Mouse (Mus musculus) megakaryocyte, adult 5-6 weeks (primary cell): ENCODE data around the gene Nicn1. TPM values are rescaled to one million over a fixed set of nuclear protein-coding genes. Genes with fewer than 3 reads are reported as not detected.

ENCODE experiments used
- ATAC-seq: 2 replicates; pipeline ENCODE4 v1.8.0; 2016; ENCODE audit warnings: mild to moderate bottlenecking, inconsistent platforms; ENCODE audit not compliant: poor library complexity, severe bottlenecking
- total RNA-seq, 2 experiments: library from RNA; stranded (forward) in 1 of 2; stranded (reverse) in 1 of 2; fragments of 153-499, 151-499 nt in 1 of 2; fragments of 221-1000, 200-1000 nt in 1 of 2; gene quantifications; 2 replicates each; pipeline versions ENCODE4 v1.2.3 to v1.2.4; 2015 to 2017

The Nicn1 gene
- total RNA-seq, 2 experiments from 2014 or later: 3.6 to 4.3 TPM

GRCm38 (mm10) chr9:108337848-108338550 is 47.8 kb downstream of the Nicn1 start:
- no peak for ATAC-seq

DNA sequence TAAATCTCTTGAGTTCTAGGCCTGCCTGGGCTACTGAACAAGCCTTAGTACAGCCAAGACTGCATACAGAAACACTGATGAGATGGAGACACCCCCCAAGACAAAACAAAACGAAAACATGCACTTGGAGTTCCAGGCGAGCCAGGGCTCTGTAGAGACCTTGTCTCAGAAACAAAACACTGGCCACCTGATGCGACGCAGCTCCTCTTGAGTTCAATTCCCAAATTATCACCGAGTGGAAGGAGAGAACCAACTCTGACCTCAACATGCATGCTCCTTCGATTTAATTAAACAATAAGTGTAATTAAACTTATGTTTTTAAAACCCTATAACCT is 48.3 kb downstream of the Nicn1 start:
- no peak for ATAC-seq

- ATAC-seq: peak; percentile 74
These were observed 48.9 kb downstream of the Nicn1 start, which contains the start of gene Gpx1 for GRCm38 (mm10) chr9:108338886-108339781. TSS of gene Gpx1 (plus strand) at chr9:108338903.

- ATAC-seq: no peak
These were observed 49.6 kb downstream of the Nicn1 start for GRCm38 (mm10) chr9:108339886-108340257.

GRCm38 (mm10) chr9:108340258-108341138 is 50.3 kb downstream of the Nicn1 start:
- ATAC-seq: peak; percentile 54

DNA sequence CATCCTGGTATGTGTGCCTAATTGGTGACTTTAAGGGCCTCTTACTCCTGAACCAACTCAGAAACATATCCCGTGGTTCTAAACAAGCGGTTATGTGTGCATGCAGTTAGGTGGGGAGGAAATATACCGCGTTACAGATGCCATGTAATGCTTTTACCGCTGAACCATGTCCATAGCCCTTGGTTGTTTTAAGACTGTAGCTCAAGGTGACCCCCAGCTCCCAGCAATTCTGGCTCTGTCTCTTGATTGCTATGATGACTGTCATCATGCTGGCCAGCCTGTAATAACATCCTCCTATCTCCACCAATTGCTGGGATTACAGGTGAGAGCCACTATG is 50.9 kb downstream of the Nicn1 start:
- no peak for ATAC-seq

DNA sequence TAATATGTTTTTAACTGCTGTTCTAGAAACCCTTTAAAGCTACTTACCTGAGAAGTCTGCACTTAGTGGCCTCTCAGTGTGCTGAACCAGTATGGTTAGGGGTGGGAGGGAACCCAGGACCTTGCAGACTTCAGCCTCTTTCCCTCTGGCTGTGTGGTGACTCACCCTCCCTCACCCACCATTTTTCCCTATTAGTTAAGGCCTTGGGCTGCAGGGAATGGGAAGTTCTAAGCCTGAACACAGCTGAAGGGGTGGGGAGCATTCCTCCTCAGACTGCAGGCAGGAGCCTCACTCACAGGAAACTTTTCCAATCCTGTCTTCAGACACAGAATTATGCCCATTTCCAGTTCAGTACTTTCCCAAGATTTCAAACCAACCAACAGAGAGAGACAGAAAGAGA is 51.6 kb downstream of the Nicn1 start:
- ATAC-seq: no peak

DNA sequence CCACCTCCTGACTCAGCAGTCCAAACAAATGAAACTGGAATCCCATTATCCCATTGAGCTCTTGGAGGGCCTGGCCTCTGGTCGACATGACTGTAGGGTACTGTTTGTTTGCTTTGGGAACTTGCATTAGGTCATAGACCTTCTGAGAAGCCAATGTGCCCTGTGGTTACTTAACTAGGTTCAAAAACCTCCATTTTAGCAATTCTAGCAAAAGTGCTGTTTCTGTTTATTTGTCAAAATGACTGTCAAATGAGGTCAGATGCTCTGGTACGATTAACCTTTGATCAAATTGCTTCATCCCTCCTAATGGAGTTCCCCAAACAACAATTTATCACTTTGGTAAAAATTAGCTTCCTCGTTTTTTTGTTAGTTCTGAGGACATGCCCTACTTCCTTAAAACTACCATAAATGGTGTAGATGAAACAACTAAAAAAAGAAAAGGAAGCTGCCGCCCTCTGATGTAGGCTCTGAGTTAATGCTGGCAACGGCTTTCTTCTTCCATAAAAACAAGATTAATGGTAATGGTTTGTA is 52.1 kb downstream of the Nicn1 start:
- peak; percentile 14 for ATAC-seq

DNA sequence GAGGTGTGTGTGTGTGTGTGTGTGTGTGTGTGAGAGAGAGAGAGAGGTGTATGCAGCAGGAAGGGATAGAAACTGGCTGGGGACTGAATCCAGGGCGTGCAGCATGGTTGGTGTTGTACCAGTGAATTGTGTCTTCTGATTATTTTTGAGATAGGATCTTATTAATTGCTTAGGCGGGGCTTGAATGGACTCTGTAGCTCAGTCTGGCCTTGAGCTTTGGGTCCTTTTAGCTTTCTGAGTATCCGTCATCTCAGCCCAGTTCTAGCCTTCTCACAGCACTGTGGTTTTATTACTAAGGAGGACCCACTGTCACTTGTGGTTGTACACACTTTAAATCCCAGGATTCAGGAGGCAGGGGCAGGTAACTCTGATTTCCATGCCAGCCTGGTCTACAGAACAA is 53.1 kb downstream of the Nicn1 start:
- no peak for ATAC-seq

DNA sequence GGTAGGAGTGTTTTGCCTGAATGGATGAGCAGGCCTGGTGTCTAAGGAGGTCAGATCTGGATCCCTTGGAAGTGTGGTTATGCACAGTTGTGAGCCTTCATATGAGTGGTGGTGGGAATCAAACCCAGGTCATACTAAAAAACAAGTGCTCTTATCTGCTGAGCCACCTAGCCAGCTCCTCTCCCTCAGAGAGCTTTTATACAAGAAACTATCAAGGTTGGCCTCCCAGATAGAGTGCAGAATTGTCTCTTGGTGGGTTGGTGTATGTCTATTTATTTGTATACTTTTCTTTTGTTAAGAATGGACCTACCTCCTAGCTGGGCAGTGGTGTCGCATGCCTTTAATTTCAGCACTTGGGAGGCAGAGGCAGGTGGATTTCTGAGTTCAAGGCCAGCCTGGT is 53.6 kb downstream of the Nicn1 start:
- ATAC-seq: no peak

GRCm38 (mm10) chr9:108344471-108344870 is 54.2 kb downstream of the Nicn1 start:
- no peak for ATAC-seq

Other genes starting within 250 kb of the Nicn1 start
- 6.4 and 6.9 TPM in 2 replicates for gene Gmppb, start 241.2 kb upstream of the Nicn1 start, total RNA-seq (2015)
- 14.0 and 19.1 TPM in 2 replicates for gene Gmppb, start 241.2 kb upstream of the Nicn1 start, total RNA-seq (2017)
- 1.2 and 1.5 TPM in 2 replicates for gene Amigo3, start 237.3 kb upstream of the Nicn1 start, total RNA-seq (2015)
- 2.0 and 2.6 TPM in 2 replicates for gene Amigo3, start 237.3 kb upstream of the Nicn1 start, total RNA-seq (2017)
- gene Mst1, start 210.0 kb upstream of the Nicn1 start, total RNA-seq (2015): 0.69 TPM in 1 of 2 replicates, not detected in the other
- not detected in 2 replicates for gene Mst1, start 210.0 kb upstream of the Nicn1 start, total RNA-seq (2017)
- gene Rnf123, start 207.1 kb upstream of the Nicn1 start, total RNA-seq (2015): 27.8 and 30.7 TPM in 2 replicates
- 20.9 and 21.1 TPM in 2 replicates for gene Rnf123, start 207.1 kb upstream of the Nicn1 start, total RNA-seq (2017)
- gene Apeh, start 195.8 kb upstream of the Nicn1 start, total RNA-seq (2015): 37.9 and 41.0 TPM in 2 replicates
- 56.9 and 61.8 TPM in 2 replicates for gene Apeh, start 195.8 kb upstream of the Nicn1 start, total RNA-seq (2017)
- 0.91 and 1.5 TPM in 2 replicates for gene Bsn, start 100.0 kb upstream of the Nicn1 start, total RNA-seq (2015)
- gene Bsn, start 100.0 kb upstream of the Nicn1 start, total RNA-seq (2017): 0.37 and 0.62 TPM in 2 replicates
- gene Dag1, start 26.5 kb upstream of the Nicn1 start, total RNA-seq (2015): 11.6 and 12.3 TPM in 2 replicates
- 4.6 and 5.4 TPM in 2 replicates for gene Dag1, start 26.5 kb upstream of the Nicn1 start, total RNA-seq (2017)
- gene Amt, start 6.4 kb downstream of the Nicn1 start, total RNA-seq (2015): 0.71 TPM in 1 of 2 replicates, not detected in the other
- 0.11 TPM in 1 of 2 replicates, not detected in the other for gene Amt, start 6.4 kb downstream of the Nicn1 start, total RNA-seq (2017)
- gene Rhoa, start 15.7 kb downstream of the Nicn1 start, total RNA-seq (2015): 468 and 473 TPM in 2 replicates
- gene Rhoa, start 15.7 kb downstream of the Nicn1 start, total RNA-seq (2017): 585 and 627 TPM in 2 replicates
- 16.5 and 23.8 TPM in 2 replicates for gene Tcta, start 15.7 kb downstream of the Nicn1 start, total RNA-seq (2015)
- 6.2 and 8.4 TPM in 2 replicates for gene Tcta, start 15.7 kb downstream of the Nicn1 start, total RNA-seq (2017)
- gene Gpx1, start 48.5 kb downstream of the Nicn1 start, total RNA-seq (2015): 2,393 and 2,822 TPM in 2 replicates
- 1,668 and 1,978 TPM in 2 replicates for gene Gpx1, start 48.5 kb downstream of the Nicn1 start, total RNA-seq (2017)
- 144 and 148 TPM in 2 replicates for gene Usp4, start 57.4 kb downstream of the Nicn1 start, total RNA-seq (2015)
- gene Usp4, start 57.4 kb downstream of the Nicn1 start, total RNA-seq (2017): 75.0 and 78.7 TPM in 2 replicates
- gene 1700102P08Rik, start 102.4 kb downstream of the Nicn1 start, total RNA-seq (2015): 0.47 and 0.98 TPM in 2 replicates
- 1.4 and 3.0 TPM in 2 replicates for gene 1700102P08Rik, start 102.4 kb downstream of the Nicn1 start, total RNA-seq (2017)
- not detected in 2 replicates for gene Ccdc36, start 138.1 kb downstream of the Nicn1 start, total RNA-seq (2015)
- gene Ccdc36, start 138.1 kb downstream of the Nicn1 start, total RNA-seq (2017): 0.15 and 0.28 TPM in 2 replicates
- not detected in 2 replicates for gene BC048562, start 146.1 kb downstream of the Nicn1 start, total RNA-seq (2015)
- not detected in 2 replicates for gene BC048562, start 146.1 kb downstream of the Nicn1 start, total RNA-seq (2017)
- gene Ccdc71, start 170.1 kb downstream of the Nicn1 start, total RNA-seq (2015): 26.7 and 29.4 TPM in 2 replicates
- 10.9 and 12.8 TPM in 2 replicates for gene Ccdc71, start 170.1 kb downstream of the Nicn1 start, total RNA-seq (2017)
- 0.16 and 0.33 TPM in 2 replicates for gene Klhdc8b, start 171.2 kb downstream of the Nicn1 start, total RNA-seq (2015)
- gene Klhdc8b, start 171.2 kb downstream of the Nicn1 start, total RNA-seq (2017): 1.0 and 1.3 TPM in 2 replicates
- 0.13 and 0.73 TPM in 2 replicates for gene Lamb2, start 189.3 kb downstream of the Nicn1 start, total RNA-seq (2015)
- 0.33 and 0.37 TPM in 2 replicates for gene Lamb2, start 189.3 kb downstream of the Nicn1 start, total RNA-seq (2017)
- 29.3 and 33.2 TPM in 2 replicates for gene Usp19, start 200.2 kb downstream of the Nicn1 start, total RNA-seq (2015)
- 34.8 and 36.3 TPM in 2 replicates for gene Usp19, start 200.2 kb downstream of the Nicn1 start, total RNA-seq (2017)
- 120 and 137 TPM in 2 replicates for gene Qars, start 217.3 kb downstream of the Nicn1 start, total RNA-seq (2015)
- 130 and 144 TPM in 2 replicates for gene Qars, start 217.3 kb downstream of the Nicn1 start, total RNA-seq (2017)
- gene Qrich1, start 226.4 kb downstream of the Nicn1 start, total RNA-seq (2015): 68.1 and 74.0 TPM in 2 replicates
- 97.9 and 109 TPM in 2 replicates for gene Qrich1, start 226.4 kb downstream of the Nicn1 start, total RNA-seq (2017)